Mouse (Mus musculus): ENCODE measurements around the gene Hist1h4j. TPM values are rescaled to one million over a fixed set of nuclear protein-coding genes. Genes with fewer than 3 reads are reported as not detected.
"Not testable (repeated sequence)": the region's sequence is repeated elsewhere in the genome, so short reads cannot be mapped to it uniquely, and the experiment has no call there.

The Hist1h4j gene
- polyA plus RNA-seq, 1 experiment from 2014 or later = 0.94 TPM

DNA sequence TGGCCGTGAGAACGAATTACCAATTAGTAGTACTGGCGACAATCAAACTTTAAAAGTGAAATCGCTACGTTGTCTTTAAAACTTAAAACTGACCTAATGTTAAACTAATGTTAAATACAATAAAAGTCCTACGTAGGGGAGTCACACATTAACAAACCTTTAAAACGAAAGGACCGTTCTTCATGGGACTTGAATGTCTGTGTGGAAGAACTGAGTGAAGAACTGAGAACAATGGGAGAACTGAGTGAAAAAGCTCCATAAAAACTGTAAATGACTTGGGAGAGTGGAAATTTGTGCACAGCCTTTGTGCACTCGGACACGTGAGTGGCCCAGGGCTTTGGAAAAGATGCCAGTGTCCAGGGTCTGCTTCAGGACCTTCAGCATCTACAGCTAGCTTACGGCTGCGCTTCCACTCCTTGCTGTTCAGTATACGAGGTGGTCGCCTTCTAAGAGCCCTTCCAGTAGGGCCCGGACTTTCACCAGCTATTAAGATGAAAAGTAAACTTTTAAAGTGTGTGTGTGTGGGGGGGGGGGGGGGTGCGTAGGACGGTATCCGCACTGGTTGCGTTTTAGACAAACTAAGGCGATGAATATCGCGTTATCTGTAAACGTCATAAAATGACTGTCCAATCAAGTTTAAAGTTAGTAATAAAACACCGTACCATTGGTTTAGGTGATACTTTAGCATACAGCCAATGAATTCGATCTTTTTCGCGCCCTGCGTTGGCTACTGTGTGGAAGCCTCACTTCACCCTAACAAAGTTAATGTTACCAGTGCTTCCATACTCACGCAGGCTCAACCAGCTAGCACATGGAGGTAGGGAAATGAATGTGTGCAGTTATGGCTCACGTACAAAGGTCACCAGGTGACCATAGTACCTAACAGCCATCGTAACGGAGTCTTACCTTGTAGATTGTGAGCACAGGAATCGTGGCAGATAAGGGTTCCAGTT, 44.2 kb downstream of the Hist1h4j start:
- H3K4me1 ChIP-seq (replicated peaks; ENCODE audit: control insufficient read depth, insufficient read depth, low read length) = no peaks in the 10 kb centered on the region
- peak; percentile 85 for DNase-seq (ENCODE audit: low spot score)
- H3K4me3 ChIP-seq (ENCODE audit: low read depth, low read length) = peak overlapping the region; percentile 55
- H3K36me3 ChIP-seq (ENCODE audit: control insufficient read depth, insufficient read depth, low read length) = no peaks in the 10 kb centered on the region
- H3K4me2 ChIP-seq (replicated peaks; ENCODE audit: low read depth, low read length) = peak overlapping the region; percentile 84
- peak overlapping the region; percentile 79 for H3K9ac ChIP-seq (ENCODE audit: low read depth, low read length)
- H3K27me3 ChIP-seq (ENCODE audit: control insufficient read depth, insufficient read depth, low read length) = no peaks in the 10 kb centered on the region
- 5% methylated on average over 33 of the region's 33 CpGs for WGBS
- peak; percentile 87 for ATAC-seq (ENCODE audit: low FRiP score)
- peak overlapping the region; percentile 95 for H3K27ac ChIP-seq (ENCODE audit: low read depth, low read length)
- no peaks in the 10 kb centered on the region for H3K9me3 ChIP-seq (ENCODE audit: control insufficient read depth, low read length)

- peak; percentile 53 for ATAC-seq (ENCODE audit: low FRiP score)
- Histone ChIP-seq H3K4me2 (replicated peaks; ENCODE audit: low read depth, low read length) (peak within 1 kb of the TSS; percentile 84), H3K9ac (ENCODE audit: low read depth, low read length) (peak within 1 kb of the TSS; percentile 79), H3K27me3 (ENCODE audit: control insufficient read depth, insufficient read depth, low read length) (no peaks in the 10 kb centered on the region), H3K4me3 (ENCODE audit: low read depth, low read length) (peak within 1 kb of the TSS; percentile 55), H3K27ac (ENCODE audit: low read depth, low read length) (peak within 1 kb of the TSS; percentile 95), H3K9me3 (ENCODE audit: control insufficient read depth, low read length) (no peaks in the 10 kb centered on the region), H3K36me3 (ENCODE audit: control insufficient read depth, insufficient read depth, low read length) (no peaks in the 10 kb centered on the region), H3K4me1 (replicated peaks; ENCODE audit: control insufficient read depth, insufficient read depth, low read length) (no peaks in the 10 kb centered on the region)
- under 1% methylated on average over 44 of the region's 44 CpGs for WGBS
- DNase-seq (ENCODE audit: low spot score) = peak; percentile 80
Observed at GRCm38 (mm10) chr13:21779767-21780731, 45.2 kb downstream of the Hist1h4j start, which contains the start of gene Hist1h1b. Gene Hist1h1b (minus strand): TSS chr13:21780625.

- WGBS = 45% methylated on average over 6 of the region's 6 CpGs
- ATAC-seq (ENCODE audit: low FRiP score) = no peak
Observed at GRCm38 (mm10) chr13:21781021-21781555, 46.2 kb downstream of the Hist1h4j start.

DNA sequence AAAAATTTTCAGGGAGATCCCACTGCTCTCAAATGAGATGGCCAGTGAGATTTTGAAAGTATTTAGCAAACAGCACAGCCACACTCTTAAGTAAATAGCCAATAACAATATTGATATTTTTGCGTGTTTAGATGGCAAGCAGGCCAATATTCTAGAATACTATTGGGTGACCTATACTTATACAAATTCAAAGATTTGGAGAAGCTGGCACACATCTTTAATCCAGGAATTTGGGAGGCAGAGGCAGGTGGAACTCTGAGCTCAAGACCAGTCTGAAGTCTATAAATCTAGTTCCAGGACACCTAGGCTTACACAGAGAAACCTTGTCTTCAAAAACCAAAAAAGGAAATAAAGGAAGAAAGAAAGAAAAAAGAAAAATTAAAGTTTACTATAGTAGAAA, 46.8 kb downstream of the Hist1h4j start:
- H3K9ac ChIP-seq (ENCODE audit: low read depth, low read length) = no peak overlapping the region
- no peaks in the 10 kb centered on the region for H3K27me3 ChIP-seq (ENCODE audit: control insufficient read depth, insufficient read depth, low read length)
- WGBS = 93% methylated on average over 1 of the region's 1 CpGs
- no peaks in the 10 kb centered on the region for H3K9me3 ChIP-seq (ENCODE audit: control insufficient read depth, low read length)
- H3K4me2 ChIP-seq (replicated peaks; ENCODE audit: low read depth, low read length) = no peak overlapping the region
- H3K4me3 ChIP-seq (ENCODE audit: low read depth, low read length) = no peak overlapping the region
- DNase-seq (ENCODE audit: low spot score) (peak; percentile 14), ATAC-seq (ENCODE audit: low FRiP score) (no peak)
- H3K27ac ChIP-seq (ENCODE audit: low read depth, low read length) = no peak overlapping the region
- no peaks in the 10 kb centered on the region for H3K36me3 ChIP-seq (ENCODE audit: control insufficient read depth, insufficient read depth, low read length)
- 0 out of 2 replicates have a peak, but pooled peaks cover 3% of the 10 kb centered on the region for H3K4me1 ChIP-seq (replicated peaks; ENCODE audit: control insufficient read depth, insufficient read depth, low read length)

More at GRCm38 (mm10) chr13:21781021-21781555, 46.2 kb downstream of the Hist1h4j start:
- Histone ChIP-seq H3K9ac (ENCODE audit: low read depth, low read length) (no peak overlapping the region), H3K4me1 (replicated peaks; ENCODE audit: control insufficient read depth, insufficient read depth, low read length) (0 out of 2 replicates have a peak, but pooled peaks cover 2% of the 10 kb centered on the region), H3K36me3 (ENCODE audit: control insufficient read depth, insufficient read depth, low read length) (no peaks in the 10 kb centered on the region), H3K27ac (ENCODE audit: low read depth, low read length) (peak overlapping the region; percentile 44; the same call in 1 of the 2 replicates), H3K4me3 (ENCODE audit: low read depth, low read length) (no peak overlapping the region), H3K27me3 (ENCODE audit: control insufficient read depth, insufficient read depth, low read length) (no peaks in the 10 kb centered on the region), H3K4me2 (replicated peaks; ENCODE audit: low read depth, low read length) (peak overlapping the region; percentile 84), H3K9me3 (ENCODE audit: control insufficient read depth, low read length) (no peaks in the 10 kb centered on the region)
- DNase-seq (ENCODE audit: low spot score) = peak; percentile 27

DNA sequence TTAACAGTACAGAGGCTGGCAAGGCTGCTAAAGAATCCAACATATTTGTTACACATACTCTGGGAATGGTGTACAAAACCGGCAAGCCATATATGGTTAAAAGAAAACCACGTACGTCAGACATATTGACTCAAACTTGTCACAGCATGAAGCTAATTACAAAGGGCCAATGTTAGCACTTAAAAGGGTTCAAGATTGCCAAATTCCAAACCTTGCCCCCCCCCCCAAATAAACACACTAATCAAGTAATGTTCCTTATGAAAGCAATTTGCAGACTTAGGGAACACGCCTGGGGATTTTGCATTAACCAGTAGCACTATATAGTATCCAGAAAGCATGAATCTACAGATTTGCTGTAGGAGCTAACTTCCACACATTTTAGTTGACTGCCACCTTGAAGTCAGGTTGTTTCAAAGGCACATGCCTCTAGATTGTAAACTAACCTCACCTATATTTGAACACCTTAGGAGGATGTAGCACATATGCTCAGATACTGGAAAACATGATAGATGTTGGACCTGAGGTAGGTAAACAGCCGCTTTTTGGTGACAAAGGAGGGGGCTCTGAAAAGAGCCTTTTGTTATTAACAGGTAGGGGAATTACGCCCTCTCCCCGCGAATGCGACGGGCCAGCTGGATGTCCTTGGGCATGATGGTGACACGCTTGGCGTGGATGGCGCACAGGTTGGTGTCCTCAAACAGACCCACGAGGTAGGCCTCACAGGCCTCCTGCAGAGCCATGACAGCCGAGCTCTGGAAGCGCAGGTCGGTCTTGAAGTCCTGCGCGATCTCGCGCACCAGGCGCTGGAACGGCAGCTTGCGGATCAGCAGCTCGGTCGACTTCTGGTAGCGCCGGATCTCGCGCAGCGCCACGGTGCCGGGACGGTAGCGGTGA, 47.7 kb downstream of the Hist1h4j start:
- peak overlapping the region; percentile 64 for H3K9ac ChIP-seq (ENCODE audit: low read depth, low read length)
- under 1% methylated on average over 16 of the region's 35 CpGs for whole genome bisulfite sequencing
- ATAC-seq (ENCODE audit: low FRiP score); H3K27me3 ChIP-seq (ENCODE audit: control insufficient read depth, insufficient read depth, low read length); H3K36me3 ChIP-seq (ENCODE audit: control insufficient read depth, insufficient read depth, low read length); H3K9me3 ChIP-seq (ENCODE audit: control insufficient read depth, low read length); H3K4me1 ChIP-seq (replicated peaks; ENCODE audit: control insufficient read depth, insufficient read depth, low read length): not testable (repeated sequence)
- peak overlapping the region; percentile 35 for H3K4me3 ChIP-seq (ENCODE audit: low read depth, low read length)
- DNase-seq (ENCODE audit: low spot score) = peak; percentile 62
- peak overlapping the region; percentile 73 for H3K27ac ChIP-seq (ENCODE audit: low read depth, low read length)
- H3K4me2 ChIP-seq (replicated peaks; ENCODE audit: low read depth, low read length) = peak overlapping the region; percentile 65

DNA sequence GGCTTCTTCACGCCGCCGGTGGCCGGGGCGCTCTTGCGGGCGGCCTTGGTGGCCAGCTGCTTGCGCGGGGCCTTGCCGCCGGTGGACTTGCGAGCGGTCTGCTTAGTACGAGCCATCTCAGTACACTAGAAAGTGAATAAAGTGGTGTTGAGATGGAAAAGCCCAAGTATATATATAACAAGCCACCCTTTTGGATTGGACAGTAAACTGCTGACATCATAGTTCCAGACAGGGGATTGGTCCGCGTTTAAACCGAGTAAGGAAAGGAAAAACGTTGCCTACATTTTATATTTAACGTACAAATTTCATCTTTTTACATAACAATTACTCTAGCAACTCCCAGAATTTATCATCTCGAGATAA, 48.4 kb downstream of the Hist1h4j start, which contains the start of gene Hist1h3i:
Hist1h3i (minus strand) TSS at position 116 of the 363 bp plus-strand sequence.
- Histone ChIP-seq H3K27me3 (ENCODE audit: control insufficient read depth, insufficient read depth, low read length) (no peaks in the 10 kb centered on the region), H3K27ac (ENCODE audit: low read depth, low read length) (peak within 1 kb of the TSS; percentile 77), H3K36me3 (ENCODE audit: control insufficient read depth, insufficient read depth, low read length) (no peaks in the 10 kb centered on the region), H3K4me3 (ENCODE audit: low read depth, low read length) (peak within 1 kb of the TSS; percentile 35), H3K4me1 (replicated peaks; ENCODE audit: control insufficient read depth, insufficient read depth, low read length) (0 out of 2 replicates have a peak, but pooled peaks cover 5% of the 10 kb centered on the region), H3K4me2 (replicated peaks; ENCODE audit: low read depth, low read length) (peak within 1 kb of the TSS; percentile 65), H3K9me3 (ENCODE audit: control insufficient read depth, low read length) (no peaks in the 10 kb centered on the region), H3K9ac (ENCODE audit: low read depth, low read length) (peak within 1 kb of the TSS; percentile 64)
- peak; percentile 69 for ATAC-seq (ENCODE audit: low FRiP score)
- WGBS = under 1% methylated on average over 13 of the region's 20 CpGs
- peak; percentile 76 for DNase-seq (ENCODE audit: low spot score)

- Histone ChIP-seq H3K36me3 (ENCODE audit: control insufficient read depth, insufficient read depth, low read length) (no peaks in the 10 kb centered on the region), H3K27ac (ENCODE audit: low read depth, low read length) (peak overlapping the region; percentile 77), H3K9me3 (ENCODE audit: control insufficient read depth, low read length) (no peaks in the 10 kb centered on the region), H3K4me2 (replicated peaks; ENCODE audit: low read depth, low read length) (peak overlapping the region; percentile 65), H3K27me3 (ENCODE audit: control insufficient read depth, insufficient read depth, low read length) (no peaks in the 10 kb centered on the region), H3K9ac (ENCODE audit: low read depth, low read length) (peak overlapping the region; percentile 35; the same call in 1 of the 2 replicates), H3K4me1 (replicated peaks; ENCODE audit: control insufficient read depth, insufficient read depth, low read length) (0 out of 2 replicates have a peak, but pooled peaks cover 5% of the 10 kb centered on the region), H3K4me3 (ENCODE audit: low read depth, low read length) (peak overlapping the region; percentile 35)
- peak; percentile 74 for DNase-seq (ENCODE audit: low spot score)
- WGBS = 1% methylated on average over 9 of the region's 9 CpGs
- no peak for ATAC-seq (ENCODE audit: low FRiP score)
Observed at GRCm38 (mm10) chr13:21783734-21784161, 48.9 kb downstream of the Hist1h4j start.

Measured in hindbrain, embryonic 11.5 days (tissue).